Mouse (Mus musculus) lung, adult 10 weeks (tissue): ENCODE measurements around the gene Apopt1. TPM values are rescaled to one million over a fixed set of nuclear protein-coding genes. Genes with fewer than 3 reads are reported as not detected.

Source experiments
- polyA plus RNA-seq: library from polyadenylated mRNA; stranded (reverse); fragments of 350-450 nt; fragmentation: Illumina TruSeq; extraction: RNeasy Lipid Tissue Mini Kit (QIAGEN cat#74804); gene quantifications from one replicate; pipeline ENCODE4 v1.2.3, GENCODE M21; 2014; ENCODE audit warnings: low read depth, low replicate concordance; ENCODE audit not compliant: insufficient read depth

Gene Apopt1
- 43.0 TPM for polyA plus RNA-seq

DNA sequence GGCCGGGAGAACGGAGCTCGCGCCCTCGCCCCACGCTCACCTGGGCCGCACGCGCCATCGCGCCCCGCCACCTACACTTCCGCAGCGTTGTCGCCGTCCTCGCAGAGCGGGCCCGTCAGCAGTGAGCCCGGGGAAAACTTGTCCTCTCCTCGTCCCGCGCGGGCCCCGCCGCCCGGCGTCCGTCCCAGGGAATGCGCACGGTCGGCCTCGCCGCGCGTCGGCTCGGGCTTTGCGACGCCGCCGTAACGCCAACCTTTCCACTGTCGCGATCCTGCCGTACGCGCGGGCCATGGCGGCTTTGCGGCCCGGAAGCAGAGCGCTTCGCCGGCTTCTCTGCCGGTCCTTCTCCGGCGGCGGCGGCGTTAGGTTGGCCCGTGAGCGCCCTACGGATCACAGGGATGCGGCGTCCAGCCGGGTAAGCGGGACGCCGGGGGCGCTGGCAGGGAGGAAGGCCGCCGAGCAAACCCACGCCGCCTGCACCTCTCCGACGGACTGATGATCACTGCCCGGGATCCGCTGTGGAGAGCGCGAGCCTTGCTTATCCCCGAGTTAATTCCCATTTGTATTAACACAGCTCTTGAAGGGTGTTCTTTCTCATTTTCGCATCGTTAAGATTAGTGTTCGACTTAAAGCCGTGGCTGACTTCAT, at the start of gene Apopt1, which contains the start of gene Bag5:
Apopt1 (plus strand) TSS at position 258 of the 648 bp plus-strand sequence.
Bag5 (minus strand) TSS at position 254 of the 648 bp plus-strand sequence.

DNA sequence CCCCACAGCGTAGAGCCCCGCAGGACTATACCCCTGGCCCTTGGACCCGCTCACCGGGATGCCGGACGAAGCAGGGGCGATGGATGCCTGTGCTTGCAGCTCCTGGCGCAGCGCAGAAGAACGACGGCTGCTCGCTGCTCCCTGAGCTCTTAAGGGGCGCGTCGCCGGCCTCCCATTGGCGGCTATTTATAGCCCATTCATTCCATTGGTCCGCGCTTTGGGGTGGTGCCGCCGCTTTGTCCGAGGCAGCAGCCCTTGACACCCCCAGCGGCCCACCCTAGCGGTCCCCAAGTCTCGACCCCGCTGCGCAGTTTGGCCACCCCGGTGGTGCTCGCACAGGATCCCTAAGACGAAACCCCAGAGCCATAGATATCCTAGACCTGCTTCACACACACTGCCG, 40.9 kb upstream of the Apopt1 start, which contains the start of gene Ckb:
Ckb (minus strand) TSS at position 163 of the 400 bp plus-strand sequence.

DNA sequence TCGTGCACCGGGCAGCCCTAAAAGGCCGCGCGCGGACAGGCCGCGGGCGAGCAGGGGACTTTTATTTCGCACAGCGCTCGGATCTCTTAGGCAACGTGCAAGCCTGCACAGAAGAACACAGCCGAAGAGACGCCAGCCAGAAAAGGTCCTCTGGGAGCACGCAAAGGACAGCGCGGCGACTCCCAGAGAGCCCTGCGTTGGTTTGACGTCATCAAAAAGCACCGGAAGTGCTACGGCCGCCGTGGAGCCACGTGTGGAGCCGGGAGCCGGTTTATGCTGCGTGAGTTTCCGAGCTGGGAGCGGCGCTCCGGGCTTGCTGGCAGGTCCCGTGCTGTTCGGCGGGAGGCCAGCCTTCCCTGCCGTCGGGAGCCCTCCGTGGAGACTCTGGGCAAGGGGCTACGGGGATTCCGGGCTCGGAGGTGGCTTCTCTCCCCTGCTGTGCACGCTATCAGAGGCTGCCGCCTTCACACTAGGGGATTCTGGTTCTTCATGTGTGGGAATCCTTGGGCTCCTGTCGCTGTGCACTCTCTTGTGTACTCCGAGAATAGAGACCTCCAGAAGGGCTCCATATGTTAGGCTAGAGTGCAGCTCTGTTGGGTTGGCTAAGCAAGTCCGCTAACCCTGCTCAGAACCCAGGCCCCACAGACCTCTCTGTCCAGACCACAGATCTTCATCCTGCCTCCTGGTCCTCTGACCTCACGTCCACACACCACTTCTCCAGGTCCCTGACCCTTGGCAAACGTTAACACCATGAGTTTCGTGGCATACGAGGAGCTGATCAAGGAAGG, 35.0 kb upstream of the Apopt1 start, which contains the start of gene Trmt61a:
Trmt61a (plus strand) TSS at position 224 of the 788 bp plus-strand sequence.

DNA sequence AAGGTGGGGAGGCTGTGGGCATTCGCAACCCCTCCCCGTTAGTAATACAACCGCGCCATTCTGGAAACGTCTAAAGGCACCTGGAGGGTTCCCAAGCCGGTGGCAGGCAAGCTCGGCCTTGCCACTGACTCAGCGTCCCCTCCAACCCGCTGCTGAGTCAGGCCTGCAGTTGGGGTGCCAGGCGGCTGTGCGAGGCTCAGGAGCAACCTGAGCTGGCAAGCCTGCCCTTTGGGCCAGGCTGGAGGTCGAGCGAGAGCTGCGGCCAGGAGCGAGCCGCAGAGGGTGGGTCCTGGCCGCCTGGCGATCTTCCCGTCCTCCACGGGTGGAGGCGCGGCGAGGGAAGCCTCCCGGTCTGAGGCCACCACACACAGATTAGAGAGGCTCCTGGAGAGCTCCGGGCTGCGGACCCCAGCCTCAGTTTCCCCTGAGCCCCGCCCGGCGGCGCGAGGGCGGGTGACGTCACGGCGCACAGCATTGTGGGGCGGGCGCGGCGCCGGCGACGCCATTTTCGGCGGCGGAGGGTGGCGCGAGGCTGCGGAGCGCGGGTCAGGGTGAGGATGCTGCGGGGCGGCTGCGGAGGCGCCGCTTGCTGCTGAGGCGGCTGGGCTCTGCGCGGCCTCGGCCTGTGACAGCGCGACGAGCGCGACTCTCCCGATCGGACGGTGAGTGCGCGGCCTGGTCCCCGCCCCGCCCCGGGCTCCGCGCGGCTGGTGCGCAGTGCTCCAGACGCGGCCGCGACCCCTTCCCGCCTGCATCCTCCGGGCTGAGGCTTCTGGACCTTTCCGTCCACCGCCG, 45.5 kb downstream of the Apopt1 start, which contains the start of gene Klc1:
Klc1 (plus strand) TSS at position 469 of the 795 bp plus-strand sequence.

Other genes starting within 250 kb of the Apopt1 start
- not detected for gene Gm266, start 227.4 kb upstream of the Apopt1 start, polyA plus RNA-seq
- gene Eif5, start 175.2 kb upstream of the Apopt1 start, polyA plus RNA-seq: 83.5 TPM
- 30.1 TPM for gene Mark3, start 138.7 kb upstream of the Apopt1 start, polyA plus RNA-seq
- gene Ckb, start 40.9 kb upstream of the Apopt1 start, polyA plus RNA-seq: 92.9 TPM
- gene Trmt61a, start 35.2 kb upstream of the Apopt1 start, polyA plus RNA-seq: 7.4 TPM
- 31.2 TPM for gene Bag5, start within 50 bp of the Apopt1 start, polyA plus RNA-seq
- 88.6 TPM for gene Klc1, start 45.6 kb downstream of the Apopt1 start, polyA plus RNA-seq
- gene Xrcc3, start 100.6 kb downstream of the Apopt1 start, polyA plus RNA-seq: 0.41 TPM
- gene Zfyve21, start 100.9 kb downstream of the Apopt1 start, polyA plus RNA-seq: 68.0 TPM
- 17.1 TPM for gene Ppp1r13b, start 194.8 kb downstream of the Apopt1 start, polyA plus RNA-seq